Mouse (Mus musculus) liver, embryonic 11.5 days (tissue): ENCODE results near the gene Gad2. TPM values are rescaled to one million over a fixed set of nuclear protein-coding genes. Genes with fewer than 3 reads are reported as not detected.
A peak's percentile ranks its signal among the peaks of the same experiment; 100 is the strongest.

Experiments used
- ATAC-seq: fragments of 200-750 bp; cut with Nextera tagmentation; replicated peaks from 2 replicates; pipeline ENCODE4 v1.8.0; 2017; ENCODE audit warnings: moderate number of reproducible peaks, mild to moderate bottlenecking, moderate TSS enrichment, moderate library complexity; ENCODE audit not compliant: low FRiP score
- DNase-seq: peaks from one replicate; pipeline ENCODE4 v3.0.0-alpha.2; 2017; ENCODE audit warnings: low spot score
- H3K27ac ChIP-seq: fragments of 300-500 bp; sonication (generic); 2 replicates; pipeline ENCODE4 v1.5.1; 2014; ENCODE audit warnings: mild to moderate bottlenecking, low read depth, low read length, control low read depth
- H3K27me3 ChIP-seq: fragments of 300-500 bp; sonication (generic); replicated peaks from 2 replicates; pipeline ENCODE4 v1.6.1; 2014; ENCODE audit warnings: low read length, mixed read lengths; ENCODE audit not compliant: control insufficient read depth, insufficient read depth
- H3K36me3 ChIP-seq: fragments of 300-500 bp; sonication (generic); 2 replicates; pipeline ENCODE4 v1.6.1; 2014; ENCODE audit warnings: mild to moderate bottlenecking, low read length, moderate library complexity, mixed read lengths; ENCODE audit not compliant: control insufficient read depth, insufficient read depth
- H3K4me1 ChIP-seq: fragments of 300-500 bp; sonication (generic); replicated peaks from 2 replicates; pipeline ENCODE4 v1.6.1; 2014; ENCODE audit warnings: low read length, mixed read lengths; ENCODE audit not compliant: control insufficient read depth, insufficient read depth
- H3K4me2 ChIP-seq: fragments of 300-500 bp; sonication (generic); 2 replicates; pipeline ENCODE4 v1.6.1; 2014; ENCODE audit warnings: mild to moderate bottlenecking, control low read depth, moderate library complexity
- H3K4me3 ChIP-seq: fragments of 300-500 bp; sonication (generic); 2 replicates; pipeline ENCODE4 v1.5.1; 2014; ENCODE audit warnings: low read depth, low read length, control low read depth
- H3K9ac ChIP-seq: fragments of 300-500 bp; sonication (generic); 2 replicates; pipeline ENCODE4 v1.6.1; 2014; ENCODE audit warnings: low read depth, low read length, control low read depth
- H3K9me3 ChIP-seq: fragments of 300-500 bp; sonication (generic); 2 replicates; pipeline ENCODE4 v1.6.1; 2016; ENCODE audit warnings: low read length, inconsistent platforms, mixed read lengths; ENCODE audit not compliant: control insufficient read depth
- WGBS: fragments of 180-500 bp; shearing (Covaris S2); extraction: QIAGEN DNeasy Blood & Tissue Kit; methylation state at CpG from one replicate; pipeline ENCODE4 v1.1.7; 2014; 5-methylcytosine and 5-hydroxymethylcytosine counted together
- polyA plus RNA-seq: library from polyadenylated mRNA; unstranded; fragments of >200 nt; fragmentation: Nextera tagmentation; extraction: Ambion mirVana; gene quantifications from 2 replicates; pipeline ENCODE4 v1.2.1, GENCODE M21; 2014

Gad2 gene
- polyA plus RNA-seq, 1 experiment from 2014 or later = not detected

- H3K4me1 ChIP-seq = no peaks in the 10 kb centered on the region
- WGBS = 61% methylated on average over 4 of the region's 4 CpGs
Observed at GRCm38 (mm10) chr2:22679944-22680343, 57.9 kb downstream of the Gad2 start.

GRCm38 (mm10) chr2:22689969-22690368 is 68.0 kb downstream of the Gad2 start:
- no peaks in the 10 kb centered on the region for H3K36me3 ChIP-seq
- no peak overlapping the region for H3K4me3 ChIP-seq
- 69% methylated on average over 7 of the region's 7 CpGs for WGBS
- no peak overlapping the region for H3K27ac ChIP-seq
- ATAC-seq = no peak
- no peak overlapping the region for H3K4me2 ChIP-seq
- H3K9me3 ChIP-seq = no peaks in the 10 kb centered on the region
- DNase-seq = no peak
- no peaks in the 10 kb centered on the region for H3K27me3 ChIP-seq
- H3K4me1 ChIP-seq = no peaks in the 10 kb centered on the region
- H3K9ac ChIP-seq = no peak overlapping the region

More at GRCm38 (mm10) chr2:22679944-22680343, 57.9 kb downstream of the Gad2 start:
- DNase-seq = no peak
- H3K27ac ChIP-seq = no peak overlapping the region
- no peak overlapping the region for H3K4me2 ChIP-seq
- no peak for ATAC-seq
- no peaks in the 10 kb centered on the region for H3K36me3 ChIP-seq
- H3K9ac ChIP-seq = no peak overlapping the region
- H3K27me3 ChIP-seq = no peaks in the 10 kb centered on the region
- H3K9me3 ChIP-seq = no peaks in the 10 kb centered on the region
- no peak overlapping the region for H3K4me3 ChIP-seq

- Histone ChIP-seq H3K4me2 (no peak overlapping the region), H3K27me3 (no peaks in the 10 kb centered on the region), H3K9ac (no peak overlapping the region), H3K9me3 (no peaks in the 10 kb centered on the region), H3K27ac (no peak overlapping the region), H3K4me3 (no peak overlapping the region), H3K4me1 (no peaks in the 10 kb centered on the region), H3K36me3 (no peaks in the 10 kb centered on the region)
- WGBS = 65% methylated on average over 4 of the region's 4 CpGs
- no peak for DNase-seq
- no peak for ATAC-seq
Observed at GRCm38 (mm10) chr2:22704780-22705727, 83.0 kb downstream of the Gad2 start.

- no peak for DNase-seq
- Histone ChIP-seq H3K4me3 (no peak overlapping the region), H3K36me3 (no peaks in the 10 kb centered on the region), H3K4me2 (no peak overlapping the region), H3K27ac (no peak overlapping the region), H3K27me3 (no peaks in the 10 kb centered on the region), H3K4me1 (no peaks in the 10 kb centered on the region), H3K9ac (no peak overlapping the region), H3K9me3 (no peaks in the 10 kb centered on the region)
- ATAC-seq = no peak
- 80% methylated on average over 3 of the region's 3 CpGs for WGBS
Observed at GRCm38 (mm10) chr2:22706233-22706632, 84.2 kb downstream of the Gad2 start.

- ATAC-seq (peak; percentile 66; the same call in 1 of the 2 replicates), DNase-seq (no peak)
- Histone ChIP-seq H3K4me1 (no peaks in the 10 kb centered on the region), H3K4me3 (no peak overlapping the region), H3K9me3 (no peaks in the 10 kb centered on the region), H3K4me2 (0 out of 2 replicates have a peak overlapping the region, but pooled peaks have one; percentile 15), H3K36me3 (no peaks in the 10 kb centered on the region), H3K9ac (no peak overlapping the region), H3K27me3 (no peaks in the 10 kb centered on the region), H3K27ac (no peak overlapping the region)
- WGBS = 22% methylated on average over 8 of the region's 8 CpGs
Observed at GRCm38 (mm10) chr2:22721522-22722470, 99.8 kb downstream of the Gad2 start.

DNA sequence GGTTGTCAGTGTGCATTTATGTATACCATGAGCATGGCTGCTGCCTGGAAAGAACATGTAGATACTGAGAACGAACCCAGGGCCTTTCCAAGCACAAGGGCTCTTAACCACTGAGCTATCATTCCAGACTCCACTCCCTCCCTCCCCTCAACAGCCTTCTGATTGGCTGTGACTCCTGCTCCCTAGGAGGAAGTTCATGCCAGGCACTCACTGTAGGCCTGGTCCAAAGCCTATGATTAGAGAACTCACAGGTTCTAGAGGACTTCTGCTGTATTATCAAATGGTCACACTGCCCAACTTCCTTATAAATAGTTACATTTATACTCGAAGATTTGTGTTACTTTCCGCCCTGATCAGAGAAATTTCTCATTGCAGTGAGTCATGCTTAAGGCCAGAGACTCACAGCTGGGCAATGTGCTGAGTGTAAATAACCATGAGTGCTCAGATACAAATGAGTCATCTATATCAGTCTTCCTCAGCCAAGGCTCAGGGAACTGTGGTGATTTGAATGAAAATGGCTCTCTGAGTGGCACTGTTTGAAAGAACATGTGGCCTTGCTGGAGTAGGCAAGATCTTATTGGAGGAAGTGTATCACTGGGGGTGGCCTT is 102.0 kb downstream of the Gad2 start:
- Histone ChIP-seq H3K4me3 (no peak overlapping the region), H3K4me1 (no peaks in the 10 kb centered on the region), H3K27ac (no peak overlapping the region), H3K9me3 (no peaks in the 10 kb centered on the region), H3K9ac (no peak overlapping the region), H3K4me2 (no peak overlapping the region), H3K36me3 (no peaks in the 10 kb centered on the region), H3K27me3 (no peaks in the 10 kb centered on the region)
- DNase-seq = no peak
- WGBS = 70% methylated on average over 3 of the region's 3 CpGs
- ATAC-seq = no peak

DNA sequence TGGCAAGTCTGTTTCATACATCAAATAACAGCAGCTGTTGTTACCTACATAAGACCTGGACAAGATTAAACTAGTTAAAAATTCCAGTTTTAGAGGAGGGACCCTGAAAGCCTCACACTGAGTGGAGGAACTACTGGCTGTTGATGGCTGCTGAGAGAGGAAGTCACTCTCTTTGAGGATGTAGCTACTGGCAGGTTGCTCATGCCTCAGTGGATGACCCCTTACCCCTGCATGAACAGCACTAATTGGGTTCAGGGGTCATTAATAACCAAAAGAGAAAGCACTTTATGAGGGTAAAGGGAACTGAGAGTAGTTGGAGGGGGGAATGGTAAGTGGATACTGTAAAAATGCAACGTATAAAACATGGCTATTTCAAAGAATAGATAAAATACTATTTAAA is 105.1 kb downstream of the Gad2 start:
- no peak for ATAC-seq
- no peak for DNase-seq
- Histone ChIP-seq H3K4me3 (no peak overlapping the region), H3K4me2 (no peak overlapping the region), H3K27ac (no peak overlapping the region), H3K36me3 (no peaks in the 10 kb centered on the region), H3K9ac (no peak overlapping the region), H3K27me3 (no peaks in the 10 kb centered on the region), H3K4me1 (no peaks in the 10 kb centered on the region), H3K9me3 (no peaks in the 10 kb centered on the region)
- WGBS = 70% methylated on average over 1 of the region's 1 CpGs

- ATAC-seq = no peak
- 78% methylated on average over 2 of the region's 2 CpGs for WGBS
- H3K4me1 ChIP-seq = no peaks in the 10 kb centered on the region
- DNase-seq = no peak
- no peak overlapping the region for H3K9ac ChIP-seq
- H3K4me3 ChIP-seq = no peak overlapping the region
- no peaks in the 10 kb centered on the region for H3K36me3 ChIP-seq
- no peak overlapping the region for H3K27ac ChIP-seq
- H3K27me3 ChIP-seq = no peaks in the 10 kb centered on the region
- no peak overlapping the region for H3K4me2 ChIP-seq
- no peaks in the 10 kb centered on the region for H3K9me3 ChIP-seq
Observed at GRCm38 (mm10) chr2:22736134-22736533, 114.1 kb downstream of the Gad2 start.
